Mouse (Mus musculus) megakaryocyte, adult 5-6 weeks (primary cell): ENCODE measurements around the gene Ap3d1. TPM values are rescaled to one million over a fixed set of nuclear protein-coding genes. Genes with fewer than 3 reads are reported as not detected.
A peak's percentile ranks its signal among the peaks of the same experiment; 100 is the strongest.

ENCODE experiments used
- ATAC-seq: 2 replicates; pipeline ENCODE4 v1.8.0; 2016; ENCODE audit warnings: mild to moderate bottlenecking, inconsistent platforms; ENCODE audit not compliant: poor library complexity, severe bottlenecking
- total RNA-seq, 2 experiments: library from RNA; stranded (forward) in 1 of 2; stranded (reverse) in 1 of 2; fragments of 153-499, 151-499 nt in 1 of 2; fragments of 221-1000, 200-1000 nt in 1 of 2; gene quantifications; 2 replicates each; pipeline versions ENCODE4 v1.2.3 to v1.2.4; 2015 to 2017

Gene Ap3d1
- total RNA-seq, 2 experiments from 2014 or later, result 42.6 to 48.6 TPM

GRCm38 (mm10) chr10:80669737-80670485, 72.2 kb downstream of the Ap3d1 start:
- no peak for ATAC-seq

DNA sequence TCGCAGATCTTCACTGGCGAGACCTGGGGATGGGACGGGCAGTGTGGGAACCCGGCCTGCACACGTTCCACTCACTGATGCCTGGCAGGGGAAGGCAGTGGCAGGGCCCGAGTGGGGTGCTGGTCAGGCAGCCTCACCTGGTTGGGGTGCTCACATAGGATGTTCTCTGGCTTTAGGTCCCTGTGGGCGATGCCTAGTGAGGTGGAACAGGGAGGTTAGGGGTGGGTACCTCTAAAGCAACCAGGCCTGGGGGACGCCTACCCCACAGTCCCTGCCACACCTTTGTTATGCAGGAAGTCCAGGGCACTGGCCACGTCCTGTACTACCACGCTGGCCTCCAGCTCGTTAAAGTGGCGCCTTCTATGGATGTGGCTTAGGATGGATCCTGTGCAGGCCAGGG, 73.0 kb downstream of the Ap3d1 start:
- no peak for ATAC-seq

- ATAC-seq, result no peak
These were observed 73.5 kb downstream of the Ap3d1 start for GRCm38 (mm10) chr10:80668614-80669013.

DNA sequence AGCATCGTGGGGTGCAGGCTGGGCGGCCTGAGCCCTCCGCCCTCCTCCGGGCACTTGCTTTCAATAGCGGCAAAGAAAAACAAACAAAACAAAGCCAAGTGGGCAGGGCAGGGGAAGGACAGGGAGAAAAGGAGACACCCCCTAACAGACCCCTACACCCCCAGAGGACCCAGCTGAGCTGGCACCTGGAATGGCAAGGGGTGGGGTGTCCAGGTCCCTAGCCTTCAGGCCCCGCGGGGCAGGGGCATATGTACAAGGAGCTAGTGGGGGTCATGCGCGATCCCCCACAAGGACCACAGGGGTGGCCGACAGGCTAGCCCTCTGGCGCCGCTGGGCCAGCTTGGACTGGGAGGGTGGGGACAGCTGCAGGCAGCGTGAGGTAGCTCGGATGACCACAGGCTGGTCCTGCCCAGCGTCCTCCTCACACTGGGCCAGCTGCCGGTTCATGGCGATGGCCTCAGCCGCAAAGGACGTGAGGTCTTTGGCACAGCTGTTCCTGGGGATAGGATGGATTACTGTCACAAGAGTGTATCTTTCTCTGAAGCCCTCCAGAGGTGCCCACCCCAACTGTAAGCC, 75.1 kb downstream of the Ap3d1 start:
- no peak for ATAC-seq

DNA sequence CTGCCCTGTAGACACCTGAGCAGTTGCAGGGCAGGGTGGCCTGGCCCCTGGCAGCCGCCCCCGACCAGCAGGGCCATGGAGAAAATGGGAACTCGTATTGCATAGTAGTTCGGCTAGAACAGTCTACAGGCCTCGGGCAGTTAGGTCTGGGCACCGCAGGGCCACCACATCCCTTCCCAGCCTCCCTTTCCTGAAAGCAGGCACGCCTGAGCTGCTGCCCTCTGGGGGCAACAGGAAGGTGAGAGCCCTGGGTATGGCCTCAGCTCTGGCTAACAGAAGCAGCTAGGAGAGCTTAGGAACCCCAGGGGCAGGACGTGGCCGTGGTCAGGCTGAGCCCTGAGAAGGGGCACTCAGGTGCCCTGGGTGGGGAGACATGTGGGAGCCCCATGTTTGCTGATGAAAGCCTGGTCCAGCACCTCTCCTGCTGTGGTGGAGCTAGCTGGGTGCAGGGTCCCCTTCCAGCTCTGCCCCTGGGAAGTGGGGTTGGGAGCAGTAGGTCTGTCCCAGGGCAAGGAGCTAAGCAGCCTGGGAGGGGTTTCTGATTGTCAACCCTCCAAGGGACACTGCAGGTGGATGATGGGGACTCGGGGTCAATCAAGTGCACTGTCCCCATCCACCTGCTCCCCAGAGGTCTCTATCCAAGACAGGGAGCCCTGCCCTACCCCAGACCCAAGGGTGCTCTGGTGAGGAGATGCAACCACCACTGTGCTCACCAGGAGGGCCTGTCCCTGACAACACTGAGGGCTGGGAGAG, 75.9 kb downstream of the Ap3d1 start:
- ATAC-seq, result no peak

DNA sequence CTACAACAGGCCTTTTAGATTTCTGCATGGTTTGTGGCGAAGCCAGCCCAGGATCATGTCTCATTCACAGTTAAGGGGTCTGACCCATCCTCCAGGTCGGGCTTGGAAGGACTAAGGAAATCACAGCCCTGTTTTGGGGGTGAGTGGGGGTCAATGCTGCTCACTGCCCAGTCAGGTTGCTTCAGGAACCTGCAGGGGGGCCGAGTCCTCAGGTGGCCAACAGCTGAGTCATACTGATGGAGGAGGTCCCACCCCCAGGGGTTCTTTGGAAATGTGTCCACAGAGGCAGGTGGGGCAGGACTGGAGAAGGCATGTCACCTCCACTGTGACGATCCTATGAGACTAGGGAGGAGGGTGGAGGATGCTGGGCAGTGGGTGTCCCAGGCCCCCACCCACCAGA, 76.6 kb downstream of the Ap3d1 start:
- no peak for ATAC-seq

DNA sequence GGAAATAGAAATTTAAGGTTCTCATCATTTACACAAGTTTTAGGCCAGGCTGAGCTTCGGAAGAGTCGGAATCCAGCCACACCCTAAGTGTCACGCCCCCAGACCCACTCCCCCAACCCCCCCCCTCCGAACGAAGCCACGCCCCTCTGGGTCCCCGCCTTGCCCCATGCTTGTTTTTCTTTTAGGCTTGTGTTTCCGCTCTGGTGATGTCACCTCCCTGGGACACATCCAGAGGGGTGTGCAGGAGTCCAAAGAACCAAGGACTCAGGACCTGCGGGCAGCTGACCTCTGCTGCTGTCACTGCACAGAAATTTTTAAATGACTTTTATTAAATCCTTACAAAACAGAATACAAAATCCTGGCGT, 77.1 kb downstream of the Ap3d1 start:
- no peak for ATAC-seq

DNA sequence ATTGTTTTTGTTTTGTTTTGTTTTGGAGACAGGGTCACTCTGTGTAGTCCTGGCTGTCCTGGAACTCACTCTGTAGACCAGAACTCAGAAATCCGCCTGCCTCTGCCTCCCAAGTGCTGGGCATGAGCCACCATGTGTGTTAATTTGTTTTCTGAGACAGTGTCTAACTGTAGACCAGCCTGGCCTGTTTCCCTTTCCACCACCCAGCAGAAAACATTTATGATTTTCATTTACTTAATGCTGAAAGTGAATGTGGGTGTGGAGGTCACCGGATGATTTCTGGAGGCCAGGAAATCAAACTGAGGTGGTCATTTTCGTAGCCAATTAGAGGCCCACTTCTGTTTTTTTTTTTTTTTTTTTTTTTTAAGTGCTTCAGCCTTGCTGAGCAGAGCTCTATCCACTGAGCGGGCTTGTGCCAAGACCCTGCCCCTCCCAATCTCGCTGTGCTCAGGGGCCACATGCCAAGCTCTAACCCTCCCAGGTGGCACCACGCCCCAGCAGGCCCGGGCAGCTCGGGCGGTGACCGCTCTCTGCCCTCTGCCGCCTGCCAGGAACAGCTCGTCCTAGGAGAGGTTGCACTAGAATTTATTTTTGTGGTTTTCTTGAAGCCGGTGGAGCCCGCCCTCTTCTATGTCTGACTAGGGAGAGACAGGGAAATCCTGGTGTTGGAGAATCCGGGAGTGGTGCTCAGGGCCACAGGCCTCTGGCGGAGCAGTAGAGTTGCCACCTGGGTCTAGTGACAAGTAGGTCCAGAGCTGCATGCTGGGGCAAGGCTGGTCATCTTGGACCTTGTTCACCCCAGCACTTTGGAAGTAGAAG, 77.7 kb downstream of the Ap3d1 start:
- peak; percentile 58 for ATAC-seq

GRCm38 (mm10) chr10:80663485-80664196, 78.4 kb downstream of the Ap3d1 start:
- ATAC-seq, result peak; percentile 22; the same call in 1 of the 2 replicates

GRCm38 (mm10) chr10:80661149-80661548, 80.9 kb downstream of the Ap3d1 start:
- no peak for ATAC-seq

DNA sequence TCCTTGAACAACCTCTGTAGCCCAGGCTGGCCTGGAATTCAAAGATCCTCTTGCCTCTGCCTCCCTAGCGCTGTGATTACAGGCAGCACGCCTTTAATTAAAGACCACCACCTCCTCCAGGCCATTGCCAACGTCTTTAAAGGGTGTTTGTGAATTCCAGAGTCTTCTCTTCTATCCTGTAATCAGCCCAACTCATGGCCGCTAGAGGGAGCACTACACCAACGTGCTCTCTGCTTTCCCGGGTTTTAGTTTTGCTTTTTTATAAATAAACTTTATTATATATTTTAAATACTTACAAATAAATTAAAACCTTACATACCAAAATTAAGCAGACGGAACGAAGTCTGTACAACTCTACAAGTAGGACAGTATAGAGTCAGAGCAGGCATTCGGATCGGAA, 82.9 kb downstream of the Ap3d1 start:
- ATAC-seq, result no peak

DNA sequence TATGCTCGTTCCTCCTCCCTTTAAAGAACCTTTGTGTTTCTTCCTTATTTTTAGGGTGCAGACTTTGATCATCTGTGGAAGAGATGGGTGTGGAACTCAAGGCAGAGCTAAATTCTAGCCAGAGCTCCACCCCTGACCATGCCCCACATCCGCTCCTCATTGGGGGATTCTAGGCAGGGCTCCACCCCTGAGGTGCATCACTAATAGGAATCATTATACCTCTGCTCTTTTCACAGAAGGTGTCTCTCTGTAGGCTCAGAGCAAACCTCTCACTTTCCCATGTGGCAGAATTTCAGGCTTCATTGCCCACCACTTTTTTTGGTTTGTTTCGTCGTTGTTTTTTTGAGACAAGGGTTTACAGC, 83.2 kb downstream of the Ap3d1 start:
- ATAC-seq, result peak; percentile 50

DNA sequence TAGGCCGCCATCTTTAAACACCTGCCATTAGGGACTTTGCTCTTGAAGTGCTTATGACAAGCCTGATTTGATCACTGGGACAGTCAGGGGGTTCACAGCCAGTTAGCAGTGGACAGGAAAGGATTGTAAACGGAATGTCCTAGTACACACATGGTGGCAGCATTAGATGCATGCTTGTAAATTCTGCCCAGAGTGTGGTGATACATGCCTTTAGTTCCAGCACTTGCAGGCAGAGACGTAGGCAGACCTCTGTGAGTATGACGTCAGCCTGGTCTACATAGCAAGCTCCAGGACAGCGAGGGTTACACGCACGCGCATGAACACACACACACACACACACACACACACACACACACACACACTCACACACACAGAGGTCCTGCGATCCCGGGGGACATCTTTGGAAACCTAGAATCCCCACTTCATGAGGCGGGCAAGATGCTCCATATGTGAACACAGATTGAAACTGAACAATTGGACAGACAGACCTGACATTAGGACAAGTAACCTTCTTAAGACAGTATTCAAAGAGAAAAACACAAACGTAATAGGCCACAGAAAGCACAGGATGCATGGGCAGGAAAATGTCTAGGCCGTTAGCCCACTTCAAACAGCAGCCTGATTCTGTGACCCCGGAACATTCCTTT, 83.7 kb downstream of the Ap3d1 start:
- no peak for ATAC-seq

Other genes starting within 250 kb of the Ap3d1 start
- gene Onecut3, start 247.4 kb downstream of the Ap3d1 start, total RNA-seq (2015), result not detected in 2 replicates
- not detected in 2 replicates for gene Onecut3, start 247.4 kb downstream of the Ap3d1 start, total RNA-seq (2017)
- gene Atp8b3, start 203.1 kb downstream of the Ap3d1 start, total RNA-seq (2015), result not detected in 2 replicates
- gene Atp8b3, start 203.1 kb downstream of the Ap3d1 start, total RNA-seq (2017), result not detected in 2 replicates
- gene Rexo1, start 180.7 kb downstream of the Ap3d1 start, total RNA-seq (2015), result 35.9 and 41.5 TPM in 2 replicates
- gene Rexo1, start 180.7 kb downstream of the Ap3d1 start, total RNA-seq (2017), result 19.4 and 19.9 TPM in 2 replicates
- 2.6 and 3.3 TPM in 2 replicates for gene Klf16, start 164.9 kb downstream of the Ap3d1 start, total RNA-seq (2015)
- gene Klf16, start 164.9 kb downstream of the Ap3d1 start, total RNA-seq (2017), result 3.9 and 5.3 TPM in 2 replicates
- 64.8 and 82.1 TPM in 2 replicates for gene Abhd17a, start 151.9 kb downstream of the Ap3d1 start, total RNA-seq (2015)
- gene Abhd17a, start 151.9 kb downstream of the Ap3d1 start, total RNA-seq (2017), result 21.7 and 31.6 TPM in 2 replicates
- gene Scamp4, start 139.4 kb downstream of the Ap3d1 start, total RNA-seq (2015), result 16.9 and 22.3 TPM in 2 replicates
- gene Scamp4, start 139.4 kb downstream of the Ap3d1 start, total RNA-seq (2017), result 4.8 and 11.4 TPM in 2 replicates
- 0.91 and 1.1 TPM in 2 replicates for gene Adat3, start 139.4 kb downstream of the Ap3d1 start, total RNA-seq (2015)
- 3.8 TPM in 1 of 2 replicates, not detected in the other for gene Adat3, start 139.4 kb downstream of the Ap3d1 start, total RNA-seq (2017)
- 0.54 TPM in 1 of 2 replicates, not detected in the other for gene Gm49322, start 136.2 kb downstream of the Ap3d1 start, total RNA-seq (2015)
- 0.15 and 0.89 TPM in 2 replicates for gene Gm49322, start 136.2 kb downstream of the Ap3d1 start, total RNA-seq (2017)
- 34.5 and 46.0 TPM in 2 replicates for gene Csnk1g2, start 119.4 kb downstream of the Ap3d1 start, total RNA-seq (2015)
- 127 and 144 TPM in 2 replicates for gene Csnk1g2, start 119.4 kb downstream of the Ap3d1 start, total RNA-seq (2017)
- gene Btbd2, start 85.2 kb downstream of the Ap3d1 start, total RNA-seq (2015), result 8.4 and 10.3 TPM in 2 replicates
- gene Btbd2, start 85.2 kb downstream of the Ap3d1 start, total RNA-seq (2017), result 16.5 and 30.1 TPM in 2 replicates
- 53.5 and 61.1 TPM in 2 replicates for gene Mknk2, start 64.2 kb downstream of the Ap3d1 start, total RNA-seq (2015)
- gene Mknk2, start 64.2 kb downstream of the Ap3d1 start, total RNA-seq (2017), result 63.3 and 74.8 TPM in 2 replicates
- 61.8 and 72.0 TPM in 2 replicates for gene Mob3a, start 40.3 kb downstream of the Ap3d1 start, total RNA-seq (2015)
- gene Mob3a, start 40.3 kb downstream of the Ap3d1 start, total RNA-seq (2017), result 65.0 and 77.3 TPM in 2 replicates
- 11.3 and 14.2 TPM in 2 replicates for gene Izumo4, start 40.1 kb downstream of the Ap3d1 start, total RNA-seq (2015)
- 4.4 and 6.6 TPM in 2 replicates for gene Izumo4, start 40.1 kb downstream of the Ap3d1 start, total RNA-seq (2017)
- 19.5 and 23.0 TPM in 2 replicates for gene Dot1l, start 12.9 kb upstream of the Ap3d1 start, total RNA-seq (2015)
- 6.9 and 9.8 TPM in 2 replicates for gene Dot1l, start 12.9 kb upstream of the Ap3d1 start, total RNA-seq (2017)
- 45.8 and 46.6 TPM in 2 replicates for gene Sf3a2, start 55.9 kb upstream of the Ap3d1 start, total RNA-seq (2015)
- 13.1 and 20.4 TPM in 2 replicates for gene Sf3a2, start 55.9 kb upstream of the Ap3d1 start, total RNA-seq (2017)
- 82.4 and 84.3 TPM in 2 replicates for gene Plekhj1, start 56.4 kb upstream of the Ap3d1 start, total RNA-seq (2015)
- gene Plekhj1, start 56.4 kb upstream of the Ap3d1 start, total RNA-seq (2017), result 35.5 and 43.5 TPM in 2 replicates
- not detected in 2 replicates for gene Amh, start 63.0 kb upstream of the Ap3d1 start, total RNA-seq (2015)
- gene Amh, start 63.0 kb upstream of the Ap3d1 start, total RNA-seq (2017), result not detected in 2 replicates
- not detected in 2 replicates for gene Jsrp1, start 71.2 kb upstream of the Ap3d1 start, total RNA-seq (2015)
- gene Jsrp1, start 71.2 kb upstream of the Ap3d1 start, total RNA-seq (2017), result not detected in 2 replicates
- 1,171 and 1,242 TPM in 2 replicates for gene Oaz1, start 84.4 kb upstream of the Ap3d1 start, total RNA-seq (2015)
- 206 and 296 TPM in 2 replicates for gene Oaz1, start 84.4 kb upstream of the Ap3d1 start, total RNA-seq (2017)
- not detected in 2 replicates for gene Lingo3, start 101.8 kb upstream of the Ap3d1 start, total RNA-seq (2015)
- gene Lingo3, start 101.8 kb upstream of the Ap3d1 start, total RNA-seq (2017), result not detected in 2 replicates
- 56.6 and 58.0 TPM in 2 replicates for gene Lsm7, start 112.9 kb upstream of the Ap3d1 start, total RNA-seq (2015)
- gene Lsm7, start 112.9 kb upstream of the Ap3d1 start, total RNA-seq (2017), result 104 and 130 TPM in 2 replicates
- 10.1 and 10.4 TPM in 2 replicates for gene Sppl2b, start 113.0 kb upstream of the Ap3d1 start, total RNA-seq (2015)
- 9.1 and 15.1 TPM in 2 replicates for gene Sppl2b, start 113.0 kb upstream of the Ap3d1 start, total RNA-seq (2017)
- gene Tmprss9, start 129.6 kb upstream of the Ap3d1 start, total RNA-seq (2015), result not detected in 2 replicates
- not detected in 2 replicates for gene Tmprss9, start 129.6 kb upstream of the Ap3d1 start, total RNA-seq (2017)
- 60.1 and 74.7 TPM in 2 replicates for gene Timm13, start 158.7 kb upstream of the Ap3d1 start, total RNA-seq (2015)
- 31.8 and 44.9 TPM in 2 replicates for gene Timm13, start 158.7 kb upstream of the Ap3d1 start, total RNA-seq (2017)
- gene Lmnb2, start 176.0 kb upstream of the Ap3d1 start, total RNA-seq (2015), result 7.7 and 9.5 TPM in 2 replicates
- 35.2 and 35.8 TPM in 2 replicates for gene Lmnb2, start 176.0 kb upstream of the Ap3d1 start, total RNA-seq (2017)
- gene Gadd45b, start 187.8 kb upstream of the Ap3d1 start, total RNA-seq (2015), result 11.0 and 12.9 TPM in 2 replicates
- 9.4 and 20.3 TPM in 2 replicates for gene Gadd45b, start 187.8 kb upstream of the Ap3d1 start, total RNA-seq (2017)